Mouse (Mus musculus) megakaryocyte, adult 5-6 weeks (primary cell): ENCODE measurements at regions not wholly inside any gene's neighbourhood (a gene's known extent, or its start where the extent isn't known, plus 50 kb on each side); places are given as distances from the start of the nearest gene placed in this dataset.
"Not testable (repeated sequence)": the region's sequence is repeated elsewhere in the genome, so short reads cannot be mapped to it uniquely, and the experiment has no call there.

ENCODE experiments used
- ATAC-seq: 2 replicates; pipeline ENCODE4 v1.8.0; 2016; ENCODE audit warnings: mild to moderate bottlenecking, inconsistent platforms; ENCODE audit not compliant: poor library complexity, severe bottlenecking

GRCm38 (mm10) chr16:57923447-57924129, 169.1 kb upstream of the Col8a1 start:
- ATAC-seq, result no peak

DNA sequence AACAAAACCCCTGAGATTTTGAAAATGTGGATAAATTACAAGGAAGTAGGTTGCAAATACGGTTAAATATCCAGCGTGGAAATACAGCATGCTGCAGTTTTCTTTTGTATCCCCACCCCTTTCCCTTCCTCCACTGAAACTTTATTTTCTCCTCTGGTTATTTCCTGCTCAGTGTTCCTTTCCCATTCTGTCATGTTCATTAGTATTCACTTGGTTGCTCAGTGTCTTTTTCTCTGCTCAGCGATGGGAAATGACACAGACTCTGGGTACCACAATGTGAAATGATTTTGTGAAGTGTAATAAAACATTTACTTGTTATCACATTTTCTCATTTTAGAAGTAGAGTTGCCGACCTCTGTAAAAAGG, 169.6 kb upstream of the Col8a1 start:
- ATAC-seq, result no peak

DNA sequence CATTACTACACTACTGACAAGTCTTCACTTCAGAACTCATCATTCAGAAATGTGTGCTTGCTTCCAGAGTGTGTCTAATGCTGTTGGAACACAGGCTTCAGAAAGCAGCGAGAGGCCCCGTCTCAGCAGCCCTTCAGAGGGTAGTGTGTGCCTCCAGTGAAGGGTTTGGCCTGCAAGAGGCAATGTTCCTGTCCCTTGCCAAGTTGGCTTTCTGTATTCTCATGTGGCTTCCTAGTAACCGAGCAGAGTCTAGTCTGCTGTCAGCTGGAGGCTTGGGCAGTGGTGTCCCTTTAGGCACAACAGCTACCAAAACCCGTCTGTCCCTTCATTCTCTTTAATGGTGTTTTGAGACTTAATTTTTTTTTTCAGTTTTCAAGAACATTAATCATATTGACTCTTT, 173.3 kb upstream of the Col8a1 start:
- no peak for ATAC-seq

DNA sequence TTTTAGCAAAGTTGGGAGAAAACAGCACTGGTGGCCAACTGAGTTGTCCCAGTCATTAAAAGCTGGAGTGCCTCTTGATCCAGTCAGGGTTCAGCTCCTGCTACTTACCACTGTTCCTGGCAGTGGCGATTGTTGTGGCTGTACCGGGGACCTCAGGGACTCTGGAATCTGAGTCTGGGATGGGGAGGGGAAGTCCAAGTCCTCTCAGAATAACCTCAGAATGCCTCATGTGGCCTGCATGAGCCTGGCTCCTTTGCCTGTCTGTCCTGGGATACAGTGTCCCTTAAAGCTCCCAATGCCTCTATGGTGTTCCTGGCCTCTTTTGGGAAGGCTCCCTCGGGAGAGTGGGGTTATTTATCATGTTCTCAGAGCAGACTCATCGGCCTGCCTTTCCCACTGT, 173.8 kb upstream of the Col8a1 start:
- ATAC-seq, result no peak

GRCm38 (mm10) chr16:57929151-57929764, 174.7 kb upstream of the Col8a1 start:
- ATAC-seq, result no peak

DNA sequence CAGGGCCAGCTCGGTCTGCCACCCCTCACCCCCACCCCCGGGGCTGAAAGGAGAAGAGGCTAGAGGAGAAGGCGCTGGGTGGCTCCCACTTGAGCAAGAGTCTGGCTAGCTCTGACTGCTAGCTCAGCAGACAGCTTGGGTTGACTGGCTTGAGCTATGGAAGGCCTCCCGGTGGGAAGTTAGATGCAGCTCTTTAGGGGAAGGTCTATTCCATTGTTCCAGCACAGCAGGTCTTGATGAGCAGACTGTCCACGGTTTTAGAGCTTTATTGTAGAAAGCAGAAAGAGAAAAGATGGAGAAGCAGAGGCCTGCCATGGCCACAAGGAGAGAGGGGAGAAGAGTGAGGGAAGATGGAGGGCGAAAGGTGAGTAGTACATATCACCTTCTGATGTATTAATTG, 190.9 kb upstream of the Col8a1 start:
- ATAC-seq, result no peak

DNA sequence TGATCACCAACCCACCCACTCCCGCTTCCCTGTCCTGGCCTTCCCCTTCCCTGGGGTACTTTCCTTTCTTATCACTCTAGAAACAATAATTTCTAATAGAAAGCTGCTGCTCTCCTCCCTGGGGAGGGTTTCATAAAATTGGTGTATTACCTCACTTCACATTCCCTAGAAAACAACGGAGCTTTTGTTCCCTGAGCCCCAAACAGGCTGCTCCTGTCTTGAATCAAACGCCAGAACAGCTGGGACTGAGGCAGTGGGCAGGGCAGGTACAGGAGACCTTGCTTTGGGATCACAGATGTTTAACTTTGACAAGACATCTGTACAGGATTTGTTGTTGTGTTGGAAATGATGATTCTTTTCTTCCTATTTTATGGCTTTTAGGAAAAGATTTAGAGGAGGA, 192.8 kb upstream of the Col8a1 start:
- no peak for ATAC-seq

GRCm38 (mm10) chr16:57949680-57950079, 195.1 kb upstream of the Col8a1 start:
- no peak for ATAC-seq

DNA sequence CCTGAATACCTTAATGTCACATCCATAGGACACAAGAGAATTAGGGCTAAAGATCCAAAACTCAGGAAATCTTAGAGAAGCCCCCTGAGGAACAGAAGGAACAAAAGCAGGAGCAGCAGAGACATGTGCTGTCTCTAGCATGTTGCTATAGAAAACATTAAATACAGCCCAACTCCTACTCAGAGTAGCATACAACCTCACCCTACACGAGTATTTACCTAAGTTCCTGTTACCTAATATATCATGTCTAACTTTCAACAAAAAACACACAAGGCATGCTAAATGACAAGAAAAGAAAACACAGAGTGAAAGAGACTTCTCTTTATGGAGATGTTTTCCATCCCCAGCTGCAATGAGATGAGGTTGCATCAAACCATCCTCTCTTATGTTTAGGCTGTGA, 216.4 kb upstream of the Col8a1 start:
- ATAC-seq, result no peak

GRCm38 (mm10) chr16:57984111-57984510, 229.6 kb upstream of the Col8a1 start:
- no peak for ATAC-seq

GRCm38 (mm10) chr16:58005740-58006139, 251.2 kb upstream of the Col8a1 start:
- no peak for ATAC-seq

GRCm38 (mm10) chr16:58013557-58013956, 259.0 kb upstream of the Col8a1 start:
- no peak for ATAC-seq

- ATAC-seq, result no peak
These were observed 273.0 kb upstream of the Col8a1 start for GRCm38 (mm10) chr16:58027525-58027924.

GRCm38 (mm10) chr16:58028541-58028940, 274.0 kb upstream of the Col8a1 start:
- not testable (repeated sequence) for ATAC-seq

- ATAC-seq, result no peak
These were observed 275.1 kb upstream of the Col8a1 start for GRCm38 (mm10) chr16:58029674-58030073.

DNA sequence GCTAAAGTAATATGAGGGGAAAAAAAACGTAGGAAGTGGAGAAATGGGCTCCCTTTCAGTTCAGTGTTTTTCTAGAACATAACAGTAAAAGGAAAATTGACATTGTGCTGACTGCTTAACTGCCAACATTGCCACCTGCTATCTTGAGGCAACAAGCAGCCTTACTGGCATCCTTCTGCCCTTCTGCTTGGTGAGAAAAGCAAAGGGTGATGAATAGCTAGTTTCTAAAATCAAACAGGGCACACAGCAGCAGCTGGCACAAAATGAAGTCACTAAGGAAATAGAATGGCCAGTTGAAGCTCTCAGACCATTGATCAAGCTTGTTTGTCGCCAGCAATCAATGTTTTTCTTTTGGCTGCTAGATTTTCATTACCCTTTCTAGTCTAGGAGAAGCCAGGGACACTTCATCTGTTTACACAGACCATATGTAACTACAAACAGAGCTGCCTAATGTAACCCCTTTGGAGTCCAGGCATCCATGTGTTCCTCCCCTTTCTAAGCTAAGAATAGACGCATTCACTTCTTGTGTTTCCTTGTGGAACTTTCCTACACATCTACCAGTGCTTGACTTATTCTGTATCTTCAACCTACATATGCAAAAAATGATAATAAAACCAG, 314.2 kb upstream of the Col8a1 start:
- no peak for ATAC-seq

GRCm38 (mm10) chr16:58072441-58072840, 317.9 kb upstream of the Col8a1 start:
- ATAC-seq, result no peak

GRCm38 (mm10) chr16:58100351-58100750, 307.9 kb upstream of the Dcbld2 start:
- ATAC-seq, result no peak

GRCm38 (mm10) chr16:58110452-58110851, 297.8 kb upstream of the Dcbld2 start:
- ATAC-seq, result no peak

- ATAC-seq, result no peak
These were observed 282.2 kb upstream of the Dcbld2 start for GRCm38 (mm10) chr16:58126086-58126485.

- no peak for ATAC-seq
These were observed 271.9 kb upstream of the Dcbld2 start for GRCm38 (mm10) chr16:58136144-58136905.

DNA sequence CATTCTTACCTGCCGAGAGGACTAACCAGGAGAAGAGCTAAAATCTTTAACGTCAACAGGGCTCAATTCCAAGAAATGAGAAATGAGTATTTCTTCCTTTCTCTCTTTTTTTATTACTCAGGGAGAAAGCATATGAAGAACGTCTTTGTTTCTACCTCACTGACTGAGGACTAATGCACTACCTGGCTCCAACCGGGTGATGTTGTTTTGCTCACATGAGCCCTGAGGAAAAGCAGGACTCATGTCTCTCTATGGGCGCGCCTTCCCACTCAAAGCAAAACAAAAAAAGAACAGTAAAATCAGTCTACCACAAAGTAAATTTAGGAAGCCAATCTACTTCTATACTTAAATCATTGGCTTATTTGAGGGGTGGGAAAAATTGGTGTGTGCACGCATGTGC, 271.3 kb upstream of the Dcbld2 start:
- no peak for ATAC-seq
